Mouse (Mus musculus) mouse embryonic stem cell (cell line): ENCODE measurements around the gene Vps25.

ENCODE experiments used
- in situ Hi-C, 2 experiments: fragments of 300-500 bp; cut with MboI; formaldehyde crosslinking; loops; 1 replicate in 1 of 2; 3 replicates in 1 of 2; pipeline ENCODE4 v1.14.3; 2019 to 2020; ENCODE audit warnings: low sequenced_read_pairs in 2 of 2, low pct_unique_long_range_greater_than_20kb in 1 of 2, mixed read lengths in 1 of 2; ENCODE audit not compliant: unreplicated experiment in 1 of 2

Gene Vps25

GRCm38 (mm10) chr11:101253613-101254389 lies at the start of gene Vps25:
Vps25 (plus strand) TSS chr11:101253707.
- in situ Hi-C loops: loop anchor here in 1 of 2 experiments (5.0 kb wide), 1 partner anchor 36 kb away; no protein-coding TSS in a partner anchor

GRCm38 (mm10) chr11:101211970-101212369 lies 41.5 kb upstream of the Vps25 start:
- in situ Hi-C loops: loop anchor here in 1 of 2 experiments (5.0 kb wide), 1 partner anchor 35 kb away; the partner anchor contains the start of gene Ramp2

- in situ Hi-C loops: loop anchor here in 1 of 2 experiments (5.0 kb wide), 1 partner anchor 35 kb away; the partner anchor contains the start of gene Vps25
These were observed 36.6 kb upstream of the Vps25 start for GRCm38 (mm10) chr11:101216936-101217335.

- in situ Hi-C loops: loop anchor here in 1 of 2 experiments (5.0 kb wide), 1 partner anchor 34 kb away; the partner anchor contains the start of gene Vps25
These were observed 35.0 kb upstream of the Vps25 start for GRCm38 (mm10) chr11:101218436-101219055.

- in situ Hi-C loops: no loop called here
These were observed 32.7 kb upstream of the Vps25 start for GRCm38 (mm10) chr11:101220853-101221252.

GRCm38 (mm10) chr11:101221306-101221986 lies 32.1 kb upstream of the Vps25 start:
- in situ Hi-C loops: no loop called here

GRCm38 (mm10) chr11:101224337-101224736 lies 29.2 kb upstream of the Vps25 start:
- in situ Hi-C loops: no loop called here

- in situ Hi-C loops: no loop called here
These were observed 28.0 kb upstream of the Vps25 start for GRCm38 (mm10) chr11:101225331-101226064.

- in situ Hi-C loops: no loop called here
These were observed 27.3 kb upstream of the Vps25 start, which contains the start of gene Ezh1 for GRCm38 (mm10) chr11:101226065-101226701. Ezh1 (minus strand) TSS chr11:101226463.

- in situ Hi-C loops: no loop called here
These were observed 24.1 kb upstream of the Vps25 start for GRCm38 (mm10) chr11:101229361-101229900.

- in situ Hi-C loops: no loop called here
These were observed 23.4 kb upstream of the Vps25 start for GRCm38 (mm10) chr11:101230061-101230511.

GRCm38 (mm10) chr11:101230526-101230925 lies 23.0 kb upstream of the Vps25 start:
- in situ Hi-C loops: no loop called here

GRCm38 (mm10) chr11:101230991-101231871 lies 22.3 kb upstream of the Vps25 start:
- in situ Hi-C loops: no loop called here

- in situ Hi-C loops: no loop called here
These were observed 21.3 kb upstream of the Vps25 start for GRCm38 (mm10) chr11:101232010-101232839.

GRCm38 (mm10) chr11:101233240-101233639 lies 20.3 kb upstream of the Vps25 start:
- in situ Hi-C loops: no loop called here

GRCm38 (mm10) chr11:101234124-101234523 lies 19.4 kb upstream of the Vps25 start:
- in situ Hi-C loops: no loop called here
